Mouse (Mus musculus) limb, embryonic 12.5 days (tissue): ENCODE results near the gene Rep15. TPM values are rescaled to one million over a fixed set of nuclear protein-coding genes. Genes with fewer than 3 reads are reported as not detected.

Source experiments
- ATAC-seq: fragments of 200-750 bp; cut with Nextera tagmentation; 2 replicates; pipeline ENCODE4 v1.8.0; 2017; ENCODE audit warnings: low read depth, moderate TSS enrichment; ENCODE audit not compliant: insufficient number of reproducible peaks, insufficient read depth, low FRiP score, low TSS enrichment
- H3K27ac ChIP-seq: fragments of 300-500 bp; sonication (generic); 2 replicates; pipeline ENCODE4 v1.5.1; 2016; ENCODE audit warnings: mild to moderate bottlenecking, moderate library complexity
- H3K27me3 ChIP-seq: fragments of 300-500 bp; sonication (generic); 2 replicates; pipeline ENCODE4 v1.6.1; 2016; ENCODE audit warnings: mild to moderate bottlenecking, moderate library complexity
- H3K36me3 ChIP-seq: fragments of 300-500 bp; sonication (generic); 2 replicates; pipeline ENCODE4 v1.6.1; 2016; ENCODE audit warnings: mild to moderate bottlenecking, moderate library complexity
- H3K4me1 ChIP-seq: fragments of 300-500 bp; sonication (generic); replicated peaks from 2 replicates; pipeline ENCODE4 v1.6.1; 2016
- H3K4me2 ChIP-seq: fragments of 300-500 bp; sonication (generic); 2 replicates; pipeline ENCODE4 v1.6.1; 2016; ENCODE audit warnings: mild to moderate bottlenecking, moderate library complexity
- H3K4me3 ChIP-seq: fragments of 300-500 bp; sonication (generic); replicated peaks from 2 replicates; pipeline ENCODE4 v1.5.1; 2016; ENCODE audit warnings: mild to moderate bottlenecking
- H3K9ac ChIP-seq: fragments of 300-500 bp; sonication (generic); replicated peaks from 2 replicates; pipeline ENCODE4 v1.6.1; 2016; ENCODE audit warnings: mild to moderate bottlenecking, moderate library complexity
- H3K9me3 ChIP-seq: fragments of 300-500 bp; sonication (generic); 2 replicates; pipeline ENCODE4 v1.6.1; 2016; ENCODE audit warnings: mild to moderate bottlenecking, moderate library complexity
- WGBS: fragments of 180-500 bp; shearing (Covaris S2); methylation state at CpG from one replicate; pipeline ENCODE4 v1.1.7; 2016; 5-methylcytosine and 5-hydroxymethylcytosine counted together
- polyA plus RNA-seq: library from polyadenylated mRNA; unstranded; fragments of >200 nt; fragmentation: Nextera tagmentation; extraction: Ambion mirVana; gene quantifications from 2 replicates; pipeline ENCODE4 v1.2.1, GENCODE M21; 2016

Rep15 gene
- polyA plus RNA-seq, 1 experiment from 2014 or later: 2.0 TPM

- no peak overlapping the region for H3K4me3 ChIP-seq
- no peak overlapping the region for H3K9ac ChIP-seq
- H3K36me3 ChIP-seq: peaks cover 55% of the 10 kb centered on the region
- H3K4me1 ChIP-seq: 0 out of 2 replicates have a peak, but pooled peaks cover 5% of the 10 kb centered on the region
- no peaks in the 10 kb centered on the region for H3K27me3 ChIP-seq
- no peak overlapping the region for H3K4me2 ChIP-seq
- H3K9me3 ChIP-seq: no peaks in the 10 kb centered on the region
- WGBS: 81% methylated on average over 15 of the region's 15 CpGs
- no peak for ATAC-seq
- H3K27ac ChIP-seq: peak overlapping the region; percentile 25; the same call in 1 of the 2 replicates
Measured at GRCm38 (mm10) chr6:147010811-147011520, 21.4 kb upstream of the Rep15 start.

GRCm38 (mm10) chr6:147011555-147011954, 20.8 kb upstream of the Rep15 start:
- H3K27me3 ChIP-seq: no peaks in the 10 kb centered on the region
- H3K27ac ChIP-seq: peak overlapping the region; percentile 25; the same call in 1 of the 2 replicates
- H3K4me3 ChIP-seq: no peak overlapping the region
- H3K4me1 ChIP-seq: 0 out of 2 replicates have a peak, but pooled peaks cover 5% of the 10 kb centered on the region
- H3K9me3 ChIP-seq: no peaks in the 10 kb centered on the region
- WGBS: 61% methylated on average over 6 of the region's 6 CpGs
- H3K4me2 ChIP-seq: no peak overlapping the region
- H3K36me3 ChIP-seq: peaks cover 55% of the 10 kb centered on the region
- no peak for ATAC-seq
- H3K9ac ChIP-seq: no peak overlapping the region

GRCm38 (mm10) chr6:147011977-147012376, 20.4 kb upstream of the Rep15 start:
- Histone ChIP-seq H3K9ac (no peak overlapping the region), H3K4me2 (no peak overlapping the region), H3K27ac (no peak overlapping the region), H3K4me1 (0 out of 2 replicates have a peak, but pooled peaks cover 5% of the 10 kb centered on the region), H3K27me3 (no peaks in the 10 kb centered on the region), H3K36me3 (peaks cover 55% of the 10 kb centered on the region), H3K9me3 (no peaks in the 10 kb centered on the region), H3K4me3 (no peak overlapping the region)
- ATAC-seq: no peak
- 78% methylated on average over 6 of the region's 6 CpGs for WGBS

GRCm38 (mm10) chr6:147013546-147013945, 18.8 kb upstream of the Rep15 start:
- no peak overlapping the region for H3K4me2 ChIP-seq
- 0 out of 2 replicates have a peak, but pooled peaks cover 5% of the 10 kb centered on the region for H3K4me1 ChIP-seq
- ATAC-seq: no peak
- H3K9ac ChIP-seq: no peak overlapping the region
- H3K27ac ChIP-seq: no peak overlapping the region
- no peak overlapping the region for H3K4me3 ChIP-seq
- no peaks in the 10 kb centered on the region for H3K9me3 ChIP-seq
- WGBS: 85% methylated on average over 1 of the region's 1 CpGs
- H3K27me3 ChIP-seq: no peaks in the 10 kb centered on the region
- H3K36me3 ChIP-seq: peaks cover 51% of the 10 kb centered on the region

GRCm38 (mm10) chr6:147017906-147018305, 14.5 kb upstream of the Rep15 start:
- Histone ChIP-seq H3K4me2 (no peak overlapping the region), H3K9me3 (no peaks in the 10 kb centered on the region), H3K4me1 (no peaks in the 10 kb centered on the region), H3K27ac (no peak overlapping the region), H3K27me3 (no peaks in the 10 kb centered on the region), H3K9ac (no peak overlapping the region), H3K36me3 (peaks cover 68% of the 10 kb centered on the region), H3K4me3 (no peak overlapping the region)
- no peak for ATAC-seq
- 86% methylated on average over 4 of the region's 4 CpGs for WGBS

GRCm38 (mm10) chr6:147018364-147018763, 14.0 kb upstream of the Rep15 start:
- Histone ChIP-seq H3K4me1 (no peaks in the 10 kb centered on the region), H3K4me3 (no peak overlapping the region), H3K27ac (no peak overlapping the region), H3K9ac (no peak overlapping the region), H3K9me3 (no peaks in the 10 kb centered on the region), H3K4me2 (no peak overlapping the region), H3K36me3 (peaks cover 70% of the 10 kb centered on the region), H3K27me3 (no peaks in the 10 kb centered on the region)
- 92% methylated on average over 5 of the region's 5 CpGs for WGBS
- no peak for ATAC-seq

- Histone ChIP-seq H3K4me3 (no peak overlapping the region), H3K27ac (no peak overlapping the region), H3K9me3 (no peaks in the 10 kb centered on the region), H3K9ac (no peak overlapping the region), H3K4me1 (no peaks in the 10 kb centered on the region), H3K4me2 (no peak overlapping the region), H3K27me3 (no peaks in the 10 kb centered on the region), H3K36me3 (peaks cover 68% of the 10 kb centered on the region)
- ATAC-seq: no peak
- WGBS: 98% methylated on average over 5 of the region's 5 CpGs
Measured at GRCm38 (mm10) chr6:147021181-147021580, 11.2 kb upstream of the Rep15 start.

GRCm38 (mm10) chr6:147022375-147023132, 9.8 kb upstream of the Rep15 start:
- no peaks in the 10 kb centered on the region for H3K4me1 ChIP-seq
- H3K9me3 ChIP-seq: no peaks in the 10 kb centered on the region
- no peak overlapping the region for H3K9ac ChIP-seq
- no peak overlapping the region for H3K27ac ChIP-seq
- no peak overlapping the region for H3K4me3 ChIP-seq
- 84% methylated on average over 16 of the region's 16 CpGs for WGBS
- no peak for ATAC-seq
- H3K27me3 ChIP-seq: no peaks in the 10 kb centered on the region
- no peak overlapping the region for H3K4me2 ChIP-seq
- H3K36me3 ChIP-seq: peaks cover 71% of the 10 kb centered on the region

GRCm38 (mm10) chr6:147023133-147023395, 9.3 kb upstream of the Rep15 start:
- H3K4me3 ChIP-seq: no peak overlapping the region
- no peak overlapping the region for H3K9ac ChIP-seq
- H3K27ac ChIP-seq: no peak overlapping the region
- no peak for ATAC-seq
- H3K4me1 ChIP-seq: no peaks in the 10 kb centered on the region
- no peak overlapping the region for H3K4me2 ChIP-seq
- H3K27me3 ChIP-seq: no peaks in the 10 kb centered on the region
- 98% methylated on average over 2 of the region's 2 CpGs for WGBS
- H3K9me3 ChIP-seq: no peaks in the 10 kb centered on the region
- peaks cover 76% of the 10 kb centered on the region for H3K36me3 ChIP-seq

- H3K4me3 ChIP-seq: no peak overlapping the region
- no peak overlapping the region for H3K4me2 ChIP-seq
- H3K9ac ChIP-seq: no peak overlapping the region
- peaks cover 81% of the 10 kb centered on the region for H3K36me3 ChIP-seq
- no peaks in the 10 kb centered on the region for H3K4me1 ChIP-seq
- no peak for ATAC-seq
- no peak overlapping the region for H3K27ac ChIP-seq
- H3K27me3 ChIP-seq: no peaks in the 10 kb centered on the region
- H3K9me3 ChIP-seq: no peaks in the 10 kb centered on the region
Measured at GRCm38 (mm10) chr6:147023568-147023967, 8.8 kb upstream of the Rep15 start.

GRCm38 (mm10) chr6:147024761-147025160, 7.6 kb upstream of the Rep15 start:
- ATAC-seq: no peak
- Histone ChIP-seq H3K4me2 (no peak overlapping the region), H3K9ac (no peak overlapping the region), H3K4me1 (no peaks in the 10 kb centered on the region), H3K9me3 (no peaks in the 10 kb centered on the region), H3K4me3 (no peak overlapping the region), H3K27me3 (no peaks in the 10 kb centered on the region), H3K27ac (no peak overlapping the region), H3K36me3 (peaks cover 80% of the 10 kb centered on the region)
- WGBS: 88% methylated on average over 3 of the region's 3 CpGs
